Mouse (Mus musculus) forebrain, embryonic 12.5 days (tissue): ENCODE results near the gene Rin3. TPM values are rescaled to one million over a fixed set of nuclear protein-coding genes. Genes with fewer than 3 reads are reported as not detected.

Experiments
- ATAC-seq: fragments of 200-750 bp; cut with Nextera tagmentation; 2 replicates; pipeline ENCODE4 v1.8.0; 2017; ENCODE audit warnings: moderate TSS enrichment; ENCODE audit not compliant: low FRiP score
- H3K27ac ChIP-seq: fragments of 300-500 bp; sonication (generic); 2 replicates; pipeline ENCODE4 v1.5.1; 2016; ENCODE audit warnings: mild to moderate bottlenecking
- H3K27me3 ChIP-seq: fragments of 300-500 bp; sonication (generic); 2 replicates; pipeline ENCODE4 v1.6.1; 2016; ENCODE audit warnings: mild to moderate bottlenecking
- H3K36me3 ChIP-seq: fragments of 300-500 bp; sonication (generic); replicated peaks from 2 replicates; pipeline ENCODE4 v1.6.1; 2016; ENCODE audit warnings: mild to moderate bottlenecking
- H3K4me1 ChIP-seq: fragments of 300-500 bp; sonication (generic); 2 replicates; pipeline ENCODE4 v1.6.1; 2016
- H3K4me2 ChIP-seq: fragments of 300-500 bp; sonication (generic); 2 replicates; pipeline ENCODE4 v1.6.1; 2016; ENCODE audit warnings: mild to moderate bottlenecking, moderate library complexity
- H3K4me3 ChIP-seq: fragments of 300-500 bp; sonication (generic); replicated peaks from 2 replicates; pipeline ENCODE4 v1.5.1; 2016; ENCODE audit warnings: mild to moderate bottlenecking
- H3K9ac ChIP-seq: fragments of 300-500 bp; sonication (generic); 2 replicates; pipeline ENCODE4 v1.6.1; 2016; ENCODE audit warnings: mild to moderate bottlenecking
- H3K9me3 ChIP-seq: fragments of 300-500 bp; sonication (generic); 2 replicates; pipeline ENCODE4 v1.6.1; 2016
- WGBS: fragments of 180-500 bp; shearing (Covaris S2); methylation state at CpG from one replicate; pipeline ENCODE4 v1.1.7; 2016; 5-methylcytosine and 5-hydroxymethylcytosine counted together
- polyA plus RNA-seq: library from polyadenylated mRNA; unstranded; fragments of >200 nt; fragmentation: Nextera tagmentation; extraction: Ambion mirVana; gene quantifications from 2 replicates; pipeline ENCODE4 v1.2.1, GENCODE M21; 2016

The Rin3 gene
- polyA plus RNA-seq, 1 experiment from 2014 or later = 2.9 TPM

DNA sequence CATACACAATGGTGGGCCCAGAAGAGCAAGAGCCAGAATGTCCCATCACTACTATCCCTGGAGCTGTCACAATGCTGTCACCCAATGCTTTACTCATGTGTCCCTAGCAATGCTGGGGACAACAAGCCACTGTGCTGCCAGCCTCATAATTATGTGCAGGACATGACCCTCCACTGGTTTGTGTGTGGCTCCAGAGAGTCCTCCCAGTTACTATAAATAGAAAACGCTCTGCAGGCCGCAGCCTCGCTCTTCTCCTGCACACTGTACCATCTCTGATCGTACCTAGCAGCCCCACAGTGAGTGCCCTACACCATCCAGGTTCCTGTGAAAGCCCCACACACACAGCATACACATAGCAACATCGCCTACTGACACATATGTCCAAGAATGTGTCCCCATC, 155.1 kb downstream of the Rin3 start:
- Histone ChIP-seq H3K4me3 (no peak overlapping the region), H3K9me3 (no peaks in the 10 kb centered on the region)

DNA sequence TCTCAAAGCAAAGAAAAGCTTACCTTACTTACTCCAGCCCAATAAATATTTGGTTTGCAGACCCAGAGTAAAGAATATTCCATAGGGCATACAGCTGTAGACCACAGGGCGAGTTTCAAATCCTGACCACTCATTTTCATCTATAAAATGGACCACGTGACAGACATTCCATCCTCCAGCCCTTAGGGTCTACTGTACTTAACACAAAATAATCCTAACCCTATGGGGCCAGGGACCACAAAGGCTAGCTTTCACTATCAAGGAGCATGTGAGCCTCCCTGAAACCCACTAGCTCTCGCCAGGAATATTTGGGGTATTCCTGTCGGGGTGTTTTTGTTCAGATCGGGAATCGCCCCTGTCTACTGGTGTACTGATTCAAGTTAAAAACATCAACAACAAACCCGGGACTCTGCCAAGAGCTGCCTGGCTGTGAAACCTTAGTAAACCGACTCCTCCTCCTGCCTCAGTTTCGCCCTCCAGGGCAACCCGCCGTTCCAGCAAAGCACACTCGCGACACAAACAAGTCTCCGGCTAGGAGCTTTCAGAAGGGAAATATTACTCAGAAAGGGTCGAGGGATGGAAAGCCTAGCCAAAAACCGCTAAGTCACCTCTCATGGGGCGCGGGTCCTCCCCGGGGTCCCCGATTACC, 156.3 kb downstream of the Rin3 start:
- no peak; the same call in 1 of the 2 replicates for ATAC-seq
- Histone ChIP-seq H3K4me3 (peak overlapping the region; percentile 66), H3K27me3 (no peaks in the 10 kb centered on the region), H3K27ac (0 out of 2 replicates have a peak overlapping the region, but pooled peaks have one; percentile 31), H3K9me3 (no peaks in the 10 kb centered on the region), H3K9ac (peak overlapping the region; percentile 68), H3K4me1 (peaks cover 13% of the 10 kb centered on the region), H3K4me2 (peak overlapping the region; percentile 69), H3K36me3 (no peaks in the 10 kb centered on the region)
- 4% methylated on average over 20 of the region's 20 CpGs for WGBS

More for the DNA sequence above, 155.1 kb downstream of the Rin3 start:
- WGBS = 87% methylated on average over 5 of the region's 5 CpGs
- peaks cover 13% of the 10 kb centered on the region for H3K4me1 ChIP-seq
- no peak overlapping the region; the same call in 1 of the 2 replicates for H3K9ac ChIP-seq
- H3K27ac ChIP-seq = no peak overlapping the region
- H3K27me3 ChIP-seq = no peaks in the 10 kb centered on the region
- ATAC-seq = no peak
- 0 out of 2 replicates have a peak overlapping the region, but pooled peaks have one; percentile 69 for H3K4me2 ChIP-seq
- H3K36me3 ChIP-seq = no peaks in the 10 kb centered on the region

DNA sequence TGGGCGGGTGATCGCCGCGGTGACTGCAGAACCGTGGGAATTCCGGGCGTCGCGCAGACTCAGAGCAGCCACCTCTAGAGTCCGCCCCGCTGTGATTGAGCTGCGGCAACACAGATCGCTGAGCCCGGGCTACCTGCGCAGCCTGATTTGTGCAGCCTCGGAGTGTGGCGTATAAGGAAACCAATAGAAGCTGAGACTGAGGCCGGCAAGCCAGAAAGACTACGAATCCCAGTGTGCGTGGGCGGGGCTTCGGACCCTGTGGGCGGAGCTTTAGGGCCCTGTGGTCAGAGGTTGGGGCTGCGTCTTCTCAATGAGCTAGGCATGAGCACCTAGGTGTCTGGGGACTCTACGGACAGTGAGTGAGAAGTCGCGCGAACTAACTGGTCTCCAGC, 156.8 kb downstream of the Rin3 start, which contains the start of gene Lgmn:
Lgmn (minus strand) TSS at position 182 of the 392 bp plus-strand sequence.
- no peaks in the 10 kb centered on the region for H3K36me3 ChIP-seq
- peak; percentile 99 for ATAC-seq
- peak within 1 kb of the TSS; percentile 69 for H3K4me2 ChIP-seq
- H3K27ac ChIP-seq = 0 out of 2 replicates have a peak within 1 kb of the TSS, but pooled peaks have one; percentile 31
- peaks cover 13% of the 10 kb centered on the region for H3K4me1 ChIP-seq
- H3K4me3 ChIP-seq = peak within 1 kb of the TSS; percentile 66
- no peaks in the 10 kb centered on the region for H3K27me3 ChIP-seq
- H3K9ac ChIP-seq = peak within 1 kb of the TSS; percentile 68
- no peaks in the 10 kb centered on the region for H3K9me3 ChIP-seq
- under 1% methylated on average over 28 of the region's 28 CpGs for WGBS

Other genes with a start within 250 kb of the Rin3 start
- 0.31 and 0.40 TPM in 2 replicates for gene Slc24a4, start 154.3 kb upstream of the Rin3 start, polyA plus RNA-seq
- 47.1 and 47.5 TPM in 2 replicates for gene Lgmn, start 156.8 kb downstream of the Rin3 start, polyA plus RNA-seq
- gene Golga5, start 186.1 kb downstream of the Rin3 start, polyA plus RNA-seq = 32.4 and 34.8 TPM in 2 replicates